Mouse (Mus musculus) thymus, adult 2 months (tissue): ENCODE results near the gene Wwox. TPM values are rescaled to one million over a fixed set of nuclear protein-coding genes. Genes with fewer than 3 reads are reported as not detected.

Source experiments
- DNase-seq: peaks from one replicate; pipeline ENCODE4 v3.0.0; 2021
- H3K27ac ChIP-seq: fragments of 200-500 bp; 2 replicates; pipeline ENCODE4 v1.5.1; 2012; ENCODE audit warnings: low read length, control low read depth; ENCODE audit not compliant: control insufficient read depth, insufficient read depth
- H3K27me3 ChIP-seq: fragments of 200-500 bp; 2 replicates; pipeline ENCODE4 v1.6.1; 2012; ENCODE audit warnings: mild to moderate bottlenecking, low read length, moderate library complexity, mixed read lengths; ENCODE audit not compliant: control insufficient read depth, insufficient read depth
- H3K36me3 ChIP-seq: fragments of 200-500 bp; 2 replicates; pipeline ENCODE4 v1.6.1; 2012; ENCODE audit warnings: mild to moderate bottlenecking, low read length, moderate library complexity; ENCODE audit not compliant: control insufficient read depth, insufficient read depth
- H3K4me1 ChIP-seq: fragments of 200-500 bp; replicated peaks from 2 replicates; pipeline ENCODE4 v1.6.1; 2012; ENCODE audit warnings: low read length; ENCODE audit not compliant: control insufficient read depth, insufficient read depth
- H3K4me3 ChIP-seq: fragments of 200-500 bp; 2 replicates; pipeline ENCODE4 v1.5.1; 2012; ENCODE audit warnings: mild to moderate bottlenecking, low read length, control low read depth, moderate library complexity; ENCODE audit not compliant: control insufficient read depth, insufficient read depth
- CTCF ChIP-seq: fragments of 200-500 bp; IDR thresholded peaks from 2 replicates; pipeline ENCODE4 v1.5.1; 2012; ENCODE audit warnings: mild to moderate bottlenecking, control low read depth, low read length, moderate library complexity, borderline replicate concordance; ENCODE audit not compliant: control insufficient read depth, poor library complexity, insufficient read depth; ENCODE audit errors: extremely low read depth
- POLR2A ChIP-seq: fragments of 200-500 bp; IDR thresholded peaks from 2 replicates; pipeline ENCODE4 v1.6.1; 2012; ENCODE audit warnings: mild to moderate bottlenecking, low read length, control low read depth, moderate library complexity; ENCODE audit not compliant: control insufficient read depth, poor library complexity, insufficient read depth; ENCODE audit errors: extremely low read depth
- WGBS: fragments of 180-500 bp; shearing (Covaris S2); methylation state at CpG from one replicate; pipeline ENCODE4 v1.1.7; 2018; 5-methylcytosine and 5-hydroxymethylcytosine counted together
- polyA plus RNA-seq: library from polyadenylated mRNA; depleted of rRNA; stranded (reverse); fragments of >200 nt; gene quantifications from 2 replicates; pipeline ENCODE4 v1.2.3, GENCODE M21; 2012

The Wwox gene
- polyA plus RNA-seq, 1 experiment = 8.4 TPM

- Histone ChIP-seq H3K27ac (no peak overlapping the region), H3K4me1 (no peaks in the 10 kb centered on the region), H3K27me3 (no peaks in the 10 kb centered on the region), H3K36me3 (no peaks in the 10 kb centered on the region), H3K4me3 (no peak overlapping the region)
- 95% methylated on average over 9 of the region's 9 CpGs for WGBS
- TF ChIP-seq CTCF (no peak), POLR2A (no peak)
- DNase-seq = no peak
These were observed 202.4 kb downstream of the Wwox start for GRCm38 (mm10) chr8:114641809-114642208.

GRCm38 (mm10) chr8:114650789-114651188 lies 211.3 kb downstream of the Wwox start:
- DNase-seq = no peak
- H3K27ac ChIP-seq = no peak overlapping the region
- H3K27me3 ChIP-seq = no peaks in the 10 kb centered on the region
- TF ChIP-seq POLR2A (no peak), CTCF (no peak)
- WGBS = 98% methylated on average over 14 of the region's 14 CpGs
- H3K36me3 ChIP-seq = no peaks in the 10 kb centered on the region
- H3K4me1 ChIP-seq = no peaks in the 10 kb centered on the region
- no peak overlapping the region for H3K4me3 ChIP-seq

- TF ChIP-seq CTCF = no peak
- TF ChIP-seq POLR2A = no peak
- no peak overlapping the region for H3K27ac ChIP-seq
- no peaks in the 10 kb centered on the region for H3K36me3 ChIP-seq
- H3K4me3 ChIP-seq = no peak overlapping the region
- H3K27me3 ChIP-seq = no peaks in the 10 kb centered on the region
- H3K4me1 ChIP-seq = no peaks in the 10 kb centered on the region
- no peak for DNase-seq
- WGBS = 39% methylated on average over 4 of the region's 4 CpGs
These were observed 218.3 kb downstream of the Wwox start for GRCm38 (mm10) chr8:114657789-114658188.

- H3K4me1 ChIP-seq = no peaks in the 10 kb centered on the region
- H3K27me3 ChIP-seq = no peaks in the 10 kb centered on the region
- H3K36me3 ChIP-seq = no peaks in the 10 kb centered on the region
- H3K4me3 ChIP-seq = no peak overlapping the region
- H3K27ac ChIP-seq = no peak overlapping the region
- TF ChIP-seq POLR2A = no peak
- TF ChIP-seq CTCF = no peak
- no peak for DNase-seq
- WGBS = 68% methylated on average over 4 of the region's 4 CpGs
These were observed 219.0 kb downstream of the Wwox start for GRCm38 (mm10) chr8:114658475-114658874.

- DNase-seq = no peak
- Histone ChIP-seq H3K27ac (no peak overlapping the region), H3K27me3 (no peaks in the 10 kb centered on the region), H3K4me3 (no peak overlapping the region), H3K4me1 (no peaks in the 10 kb centered on the region), H3K36me3 (no peaks in the 10 kb centered on the region)
- TF ChIP-seq POLR2A (no peak), CTCF (no peak)
- WGBS = 9% methylated on average over 7 of the region's 7 CpGs
These were observed 223.6 kb downstream of the Wwox start for GRCm38 (mm10) chr8:114663053-114663452.

GRCm38 (mm10) chr8:114665521-114665920 lies 226.1 kb downstream of the Wwox start:
- WGBS = 91% methylated on average over 6 of the region's 6 CpGs
- no peak overlapping the region for H3K27ac ChIP-seq
- no peak for DNase-seq
- H3K36me3 ChIP-seq = no peaks in the 10 kb centered on the region
- H3K4me3 ChIP-seq = no peak overlapping the region
- no peaks in the 10 kb centered on the region for H3K27me3 ChIP-seq
- H3K4me1 ChIP-seq = no peaks in the 10 kb centered on the region
- no peak for TF ChIP-seq CTCF
- no peak for TF ChIP-seq POLR2A

GRCm38 (mm10) chr8:114670801-114671200 lies 231.3 kb downstream of the Wwox start:
- Histone ChIP-seq H3K36me3 (no peaks in the 10 kb centered on the region), H3K4me3 (no peak overlapping the region), H3K27me3 (no peaks in the 10 kb centered on the region), H3K4me1 (no peaks in the 10 kb centered on the region), H3K27ac (no peak overlapping the region)
- TF ChIP-seq POLR2A (no peak), CTCF (no peak)
- WGBS = 93% methylated on average over 6 of the region's 6 CpGs
- DNase-seq = no peak
